Comparison of ENCODE assay signal across 25 mouse cellular contexts in the genomic region with DNA sequence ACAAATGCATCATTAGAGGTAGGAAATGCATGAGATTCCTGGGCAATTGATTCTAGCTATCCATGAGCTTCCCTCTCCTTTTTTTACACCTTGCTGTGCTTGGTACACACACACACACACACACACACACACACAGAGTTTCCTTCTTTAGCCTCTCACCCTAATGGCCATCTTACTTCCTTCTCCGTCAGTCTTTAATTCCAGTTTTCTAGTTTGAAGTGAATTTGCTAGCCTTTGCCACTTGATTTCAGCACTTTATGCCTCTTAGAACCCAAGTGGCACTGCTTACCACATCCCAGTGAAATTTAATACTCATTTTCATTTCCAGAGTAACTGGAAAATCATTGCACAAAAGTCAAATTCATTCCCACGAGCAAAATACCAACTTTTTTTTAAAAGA. TPM values are rescaled to one million over a fixed set of nuclear protein-coding genes. Genes with fewer than 3 reads are reported as not detected.
DNase-seq lines count a peak whose midpoint lies in the region; ATAC-seq and TF ChIP-seq lines count a peak whose summit lies in the region.
"Had no signal": no experiment of that assay in that cellular context is flagged by ENCODE, and none has a peak within 500 bp of the region (broad histone marks: within the 10 kb centered on the region; RNA-seq: fewer than 3 reads in every experiment).

No protein-coding gene starts in this region.

- 0 out of 2 replicates have a peak overlapping the region, but pooled peaks have one; percentile 12 for H3K4me2 ChIP-seq in liver, embryonic 13.5 days
- H3K4me2 ChIP-seq in liver, embryonic 11.5 days, result no peak overlapping the region
- no peak overlapping the region for H3K4me2 ChIP-seq in stomach, postnatal 0 days (replicated peaks; ENCODE audit: low read depth)
- H3K4me2 ChIP-seq: embryonic facial prominence, embryonic 13.5 days; forebrain, embryonic 13.5 days; heart, embryonic 11.5 days; heart, embryonic 15.5 days; hindbrain, embryonic 13.5 days; intestine, embryonic 15.5 days had no signal

- TF ChIP-seq EP300 in stomach, postnatal 0 days (optimal IDR thresholded peaks at IDR 0.05), result no peak

- no peak for ATAC-seq in liver, embryonic 13.5 days (ENCODE audit: low read depth)
- no peak for ATAC-seq in liver, embryonic 11.5 days (replicated peaks; ENCODE audit: low FRiP score)
- ATAC-seq in stomach, postnatal 0 days (ENCODE audit: low FRiP score, low TSS enrichment), result no peak
- ATAC-seq: CD4-positive, CD25-positive, alpha-beta regulatory T cell, adult 4 months; forebrain, embryonic 13.5 days; forebrain, postnatal 0 days; hindbrain, postnatal 0 days; intestine, embryonic 15.5 days had no signal

- 53% methylated on average over 2 of the region's 2 CpGs for WGBS in liver, embryonic 13.5 days (ENCODE audit: insufficient replicate concordance)
- WGBS in liver, embryonic 11.5 days, result 68% methylated on average over 2 of the region's 2 CpGs
- 66% methylated on average over 2 of the region's 2 CpGs for WGBS in stomach, postnatal 0 days

- H3K36me3 ChIP-seq in liver, embryonic 13.5 days, result peaks cover 7% of the 10 kb centered on the region
- no peaks in the 10 kb centered on the region for H3K36me3 ChIP-seq in liver, embryonic 11.5 days (ENCODE audit: control insufficient read depth, insufficient read depth, low read length)
- H3K36me3 ChIP-seq in stomach, postnatal 0 days (ENCODE audit: control insufficient read depth, insufficient read depth, low read length), result no peaks in the 10 kb centered on the region
- H3K36me3 ChIP-seq: embryonic facial prominence, embryonic 13.5 days; heart, embryonic 15.5 days; hindbrain, embryonic 13.5 days; intestine, embryonic 15.5 days had no signal

- peaks cover 34% of the 10 kb centered on the region for H3K4me1 ChIP-seq in liver, embryonic 13.5 days (replicated peaks)
- H3K4me1 ChIP-seq in liver, embryonic 11.5 days (replicated peaks; ENCODE audit: control insufficient read depth, insufficient read depth, low read length), result no peaks in the 10 kb centered on the region
- no peaks in the 10 kb centered on the region for H3K4me1 ChIP-seq in stomach, postnatal 0 days (replicated peaks; ENCODE audit: control insufficient read depth, insufficient read depth)
- H3K4me1 ChIP-seq: embryonic facial prominence, embryonic 13.5 days; forebrain, embryonic 13.5 days; intestine, embryonic 15.5 days had no signal

- H3K9ac ChIP-seq in liver, embryonic 13.5 days, result no peak overlapping the region
- H3K9ac ChIP-seq in liver, embryonic 11.5 days (ENCODE audit: low read depth, low read length), result no peak overlapping the region
- no peak overlapping the region for H3K9ac ChIP-seq in stomach, postnatal 0 days (ENCODE audit: low read length)
- H3K9ac ChIP-seq: embryonic facial prominence, embryonic 13.5 days; forebrain, embryonic 13.5 days; forebrain, postnatal 0 days; heart, embryonic 15.5 days; hindbrain, embryonic 13.5 days; intestine, embryonic 15.5 days had no signal

- H3K27ac ChIP-seq in liver, embryonic 13.5 days, result no peak overlapping the region
- H3K27ac ChIP-seq in liver, embryonic 11.5 days (ENCODE audit: low read depth, low read length), result no peak overlapping the region
- 0 out of 2 replicates have a peak overlapping the region, but pooled peaks have one; percentile 20 for H3K27ac ChIP-seq in stomach, postnatal 0 days (replicated peaks)
- H3K27ac ChIP-seq in layer of hippocampus, adult 2 months, result no peak overlapping the region
- H3K27ac ChIP-seq: embryonic facial prominence, embryonic 13.5 days; forebrain, embryonic 13.5 days; heart, embryonic 15.5 days; hindbrain, embryonic 13.5 days; hindbrain, postnatal 0 days; intestine, embryonic 15.5 days had no signal

- TF ChIP-seq CTCF in stomach, postnatal 0 days (IDR thresholded peaks at IDR 0.05; ENCODE audit: low read depth), result no peak
- no peak for TF ChIP-seq CTCF in layer of hippocampus, adult 2 months (conservative IDR thresholded peaks at IDR 0.05)

- no peak overlapping the region for H3K4me3 ChIP-seq in liver, embryonic 13.5 days (replicated peaks)
- no peak overlapping the region for H3K4me3 ChIP-seq in liver, embryonic 11.5 days (ENCODE audit: low read depth, low read length)
- H3K4me3 ChIP-seq in stomach, postnatal 0 days (ENCODE audit: low read depth, low read length), result no peak overlapping the region
- H3K4me3 ChIP-seq in layer of hippocampus, adult 2 months, result no peak overlapping the region
- H3K4me3 ChIP-seq: embryonic facial prominence, embryonic 13.5 days; forebrain, embryonic 13.5 days; heart, embryonic 15.5 days; hindbrain, embryonic 13.5 days; intestine, embryonic 15.5 days had no signal

- H3K27me3 ChIP-seq in liver, embryonic 13.5 days, result no peaks in the 10 kb centered on the region
- no peaks in the 10 kb centered on the region for H3K27me3 ChIP-seq in liver, embryonic 11.5 days (replicated peaks; ENCODE audit: control insufficient read depth, insufficient read depth, low read length)
- no peaks in the 10 kb centered on the region for H3K27me3 ChIP-seq in stomach, postnatal 0 days (ENCODE audit: control insufficient read depth, insufficient read depth, low read length)
- H3K27me3 ChIP-seq: embryonic facial prominence, embryonic 13.5 days; forebrain, embryonic 13.5 days; heart, embryonic 15.5 days; hindbrain, embryonic 13.5 days; intestine, embryonic 15.5 days had no signal

- H3K9me3 ChIP-seq in liver, embryonic 13.5 days (replicated peaks), result no peaks in the 10 kb centered on the region
- H3K9me3 ChIP-seq in liver, embryonic 11.5 days (ENCODE audit: control insufficient read depth, low read length), result no peaks in the 10 kb centered on the region
- no peaks in the 10 kb centered on the region for H3K9me3 ChIP-seq in stomach, postnatal 0 days (ENCODE audit: control insufficient read depth, low read length)
- H3K9me3 ChIP-seq: embryonic facial prominence, embryonic 13.5 days; forebrain, embryonic 13.5 days; G1E; heart, embryonic 15.5 days; hindbrain, embryonic 13.5 days; intestine, embryonic 15.5 days had no signal

- no peak for DNase-seq in liver, embryonic 13.5 days
- no peak for DNase-seq in liver, embryonic 11.5 days (ENCODE audit: low spot score)
- peak; percentile 56 for DNase-seq in lung, postnatal 36 days
- no peak for DNase-seq in lung, postnatal 14 days
- DNase-seq in fibroblast of lung, adult 2 months (ENCODE audit: low read depth), result peak; percentile 49
- DNase-seq in stomach, postnatal 0 days (ENCODE audit: low spot score), result no peak
- no peak for DNase-seq in layer of hippocampus, adult 2 months (ENCODE audit: low spot score in 2 of 2)
- no peak for DNase-seq in B cell, adult 2 months
- DNase-seq: adrenal gland, postnatal 10 days; cerebellum, adult 11-12 months; cerebellum, adult 9-11 months; cerebellum, postnatal 36 days; forebrain, postnatal 0 days; gastrocnemius, postnatal 36 days; heart, adult 18-20 months; heart, postnatal 14 days had no signal

RNA-seq across cellular contexts. Expression of gene Cast, which starts 41.4 kb away (rescaled TPM):
- polyA plus RNA-seq in liver, embryonic 13.5 days (2015; fragmentation: Nextera tagmentation; extraction: Ambion mirVana), result 34.1 and 44.3 TPM in 2 replicates
- 34.1 and 39.0 TPM in 2 replicates for polyA plus RNA-seq in liver, embryonic 11.5 days (2014; fragmentation: Nextera tagmentation; extraction: Ambion mirVana)
- polyA plus RNA-seq in stomach, postnatal 0 days (2015; fragmentation: Nextera tagmentation; extraction: Ambion mirVana), result 66.5 and 68.9 TPM in 2 replicates
- total RNA-seq in layer of hippocampus, adult 2 months (2021), result 1 to 10 TPM; 6.6 to 7.1 TPM

Comparison
In these comparisons a context has a peak if more than half of its experiments do, and no peak if none do; other contexts are left out.
1. DNase-seq: peak in lung, postnatal 36 days (single experiment) and fibroblast of lung, adult 2 months (single experiment); none in liver, embryonic 13.5 days (single experiment), liver, embryonic 11.5 days (single experiment), lung, postnatal 14 days (single experiment), stomach, postnatal 0 days (single experiment), layer of hippocampus, adult 2 months (0 of 2) and B cell, adult 2 months (0 of 2).